Mouse (Mus musculus) kidney, adult 18-20 months (tissue): Measurements from ENCODE around the gene Ghrl.
"Not testable (repeated sequence)": the region's sequence is repeated elsewhere in the genome, so short reads cannot be mapped to it uniquely, and the experiment has no call there.

ENCODE experiments used
- DNase-seq: peaks from one replicate; pipeline ENCODE4 v3.0.0; 2021

Ghrl gene

DNA sequence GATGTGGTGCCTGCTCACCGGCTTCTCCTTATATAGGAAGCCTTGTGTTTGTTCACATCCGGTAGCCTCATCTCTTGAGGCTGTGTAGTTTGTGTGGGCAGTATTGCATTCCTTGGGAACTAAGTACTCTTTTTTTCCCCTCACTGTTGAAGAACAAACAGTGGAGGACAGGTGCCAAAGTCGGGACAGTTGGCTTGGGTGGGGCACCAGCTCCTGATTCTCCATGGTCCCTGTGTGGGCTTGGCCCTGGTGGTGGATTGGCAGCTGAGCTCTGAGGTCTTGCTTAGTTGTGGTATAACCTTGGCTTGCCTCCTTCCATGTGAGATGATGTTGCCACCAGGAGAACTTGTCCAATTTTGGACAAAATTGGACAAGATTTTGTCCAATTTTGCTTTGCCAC is at the start of gene Ghrl:
Ghrl (minus strand) TSS at position 3 of the 400 bp plus-strand sequence.
- DNase-seq: no peak

DNA sequence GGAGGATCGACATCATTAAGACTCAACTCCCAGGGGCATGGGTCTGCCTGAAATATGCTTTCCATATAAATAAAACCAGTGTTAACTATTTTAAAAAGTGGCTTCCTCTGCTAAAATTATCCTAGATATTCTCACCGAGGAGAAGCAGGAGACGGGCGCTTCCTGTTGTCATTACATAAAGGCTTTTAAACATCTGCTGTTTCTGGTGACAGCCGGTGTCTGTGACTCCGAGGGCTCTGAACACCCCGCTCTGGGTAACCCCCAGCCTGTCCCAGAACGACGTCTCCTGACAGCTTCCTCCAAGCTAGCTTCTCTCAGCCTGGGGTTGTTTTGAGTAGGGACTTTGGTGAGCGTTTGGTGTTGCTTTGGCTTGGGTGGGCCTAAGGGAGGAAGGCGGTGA is 49.1 kb upstream of the Ghrl start:
- DNase-seq: no peak

- peak; percentile 68 for DNase-seq
These were observed 42.0 kb upstream of the Ghrl start for GRCm38 (mm10) chr6:113761644-113762043.

GRCm38 (mm10) chr6:113749119-113749685 is 29.5 kb upstream of the Ghrl start:
- no peak for DNase-seq

GRCm38 (mm10) chr6:113748351-113748750 is 28.7 kb upstream of the Ghrl start:
- DNase-seq: no peak

GRCm38 (mm10) chr6:113747284-113747683 is 27.6 kb upstream of the Ghrl start:
- DNase-seq: no peak

DNA sequence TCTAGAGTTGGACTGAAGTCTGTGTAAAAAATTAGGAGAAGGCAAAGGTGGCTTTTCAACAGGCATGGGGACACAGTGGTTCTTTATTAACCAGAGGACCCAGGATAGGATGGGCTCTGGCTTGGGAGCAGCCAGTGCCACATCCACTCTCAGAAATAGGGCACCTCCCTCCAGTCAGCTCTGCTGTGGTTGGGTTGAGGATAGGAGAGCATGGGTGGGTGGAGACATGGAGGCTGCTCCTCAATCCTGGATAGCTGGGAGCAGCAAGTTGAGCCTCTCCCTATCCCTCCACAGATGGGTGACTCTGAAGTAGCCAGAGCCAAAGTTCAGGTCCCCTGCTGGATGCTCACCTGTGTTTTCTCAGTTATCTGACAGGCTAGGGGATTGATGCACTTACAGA is 25.4 kb upstream of the Ghrl start:
- DNase-seq: no peak

DNA sequence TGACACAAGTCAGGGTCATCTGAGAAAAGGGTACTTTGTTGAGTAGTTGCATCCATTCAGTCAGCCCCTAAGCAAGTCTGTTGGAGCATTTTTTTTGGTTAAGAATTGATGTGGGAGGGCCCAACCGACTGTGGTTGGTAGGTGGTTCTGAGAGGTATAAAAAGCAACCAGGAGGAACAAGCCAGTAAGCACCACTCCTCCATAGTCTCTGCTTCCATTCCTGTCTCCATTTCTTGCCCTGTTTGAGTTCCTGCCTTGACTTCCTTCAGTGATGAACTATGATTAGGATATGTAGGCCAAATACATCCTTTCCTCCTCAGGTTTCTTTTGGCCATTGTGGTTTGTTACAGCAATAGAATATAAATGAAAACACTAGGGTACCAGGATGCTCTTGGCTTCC is 23.4 kb upstream of the Ghrl start:
- DNase-seq: no peak

DNA sequence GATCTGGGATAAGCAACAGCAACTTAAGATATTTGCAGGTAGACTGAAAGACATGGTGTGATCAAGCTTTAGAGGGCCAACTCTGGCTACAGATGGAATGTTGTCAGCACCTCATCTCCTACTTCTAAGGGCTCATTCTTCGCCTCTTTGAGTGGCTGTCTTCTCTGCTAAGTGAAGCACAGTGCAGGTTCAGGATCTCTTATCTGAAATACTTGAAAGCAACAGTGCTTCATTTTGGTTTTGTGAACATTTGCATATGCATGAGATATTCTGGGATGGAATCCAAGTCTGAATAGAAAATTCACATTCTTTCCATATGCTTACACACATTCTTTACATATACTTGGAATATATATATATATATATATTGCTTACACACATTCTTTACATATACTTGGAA is 22.6 kb upstream of the Ghrl start:
- no peak for DNase-seq

- DNase-seq: no peak
These were observed 21.7 kb upstream of the Ghrl start for GRCm38 (mm10) chr6:113741425-113741824.

DNA sequence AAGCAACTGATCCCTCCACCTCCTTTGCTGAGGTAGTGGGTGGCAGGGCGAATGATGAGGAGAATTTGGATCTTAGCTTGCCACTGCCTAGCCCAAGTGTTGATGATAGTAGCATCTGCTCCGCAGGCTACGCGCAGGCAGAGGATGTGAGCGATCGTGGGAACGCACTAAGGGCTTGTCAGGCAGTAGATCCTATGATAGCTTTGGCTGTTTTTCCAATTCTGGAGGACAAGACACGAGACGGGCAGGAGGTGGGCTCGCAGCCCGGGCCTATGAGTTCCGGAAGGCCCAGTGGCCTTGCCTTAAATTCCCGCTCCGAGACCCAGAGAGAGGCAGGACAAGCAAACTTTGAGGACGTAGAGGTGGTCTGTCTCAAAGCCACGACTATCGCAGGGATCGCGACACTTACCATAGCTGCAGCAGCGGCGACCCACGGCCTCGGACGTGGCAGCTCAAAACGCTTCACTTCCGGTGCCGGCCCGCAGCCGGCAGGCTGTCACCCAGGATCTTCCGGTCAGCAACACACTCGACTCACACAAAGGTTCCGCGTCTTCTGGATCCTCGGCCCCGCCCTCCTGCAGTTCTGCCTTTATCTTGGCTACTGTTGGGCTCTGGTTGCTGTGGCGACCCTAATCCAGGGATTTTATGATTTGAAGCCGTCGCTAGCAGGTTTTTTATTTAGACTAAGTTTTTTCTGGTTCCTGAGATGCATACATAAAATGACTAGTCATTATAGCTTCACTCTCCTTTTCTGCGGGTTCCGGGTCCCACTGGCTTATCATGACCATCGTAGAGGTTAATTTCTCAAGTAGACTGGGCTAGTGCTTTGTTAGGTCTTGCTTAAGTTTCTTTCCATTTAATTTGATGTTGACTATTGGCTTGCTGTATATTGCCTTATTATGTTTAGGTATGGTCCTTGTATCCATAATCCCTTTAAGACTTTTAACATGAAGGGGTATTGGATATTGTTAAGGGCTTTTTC is 20.8 kb upstream of the Ghrl start, which contains the start of gene Sec13:
Sec13 (minus strand) TSS at position 508 of the 982 bp plus-strand sequence.
- DNase-seq: peak; percentile 87

- no peak for DNase-seq
These were observed 17.8 kb upstream of the Ghrl start for GRCm38 (mm10) chr6:113737318-113738046.

GRCm38 (mm10) chr6:113731296-113731695 is 11.6 kb upstream of the Ghrl start:
- no peak for DNase-seq

DNA sequence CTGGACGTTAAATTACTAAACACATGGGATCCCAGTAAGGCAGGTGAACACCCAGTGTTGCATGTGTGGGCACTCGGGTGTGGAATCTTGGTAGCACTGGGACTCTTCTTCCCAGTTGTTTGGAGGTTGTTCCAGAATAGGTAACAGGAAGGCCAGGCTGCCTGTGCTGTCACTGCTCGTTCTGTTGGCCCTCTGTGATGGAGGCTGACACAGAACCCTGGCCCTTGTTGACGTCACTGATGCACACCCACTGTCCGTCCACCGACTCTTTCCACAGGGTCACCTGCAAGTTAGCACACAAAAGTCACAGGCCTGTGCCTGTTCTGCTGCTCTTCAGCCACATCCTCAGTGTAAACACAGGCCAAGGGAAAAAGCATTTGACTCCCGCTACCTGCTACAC is 8.5 kb upstream of the Ghrl start:
- no peak for DNase-seq

DNA sequence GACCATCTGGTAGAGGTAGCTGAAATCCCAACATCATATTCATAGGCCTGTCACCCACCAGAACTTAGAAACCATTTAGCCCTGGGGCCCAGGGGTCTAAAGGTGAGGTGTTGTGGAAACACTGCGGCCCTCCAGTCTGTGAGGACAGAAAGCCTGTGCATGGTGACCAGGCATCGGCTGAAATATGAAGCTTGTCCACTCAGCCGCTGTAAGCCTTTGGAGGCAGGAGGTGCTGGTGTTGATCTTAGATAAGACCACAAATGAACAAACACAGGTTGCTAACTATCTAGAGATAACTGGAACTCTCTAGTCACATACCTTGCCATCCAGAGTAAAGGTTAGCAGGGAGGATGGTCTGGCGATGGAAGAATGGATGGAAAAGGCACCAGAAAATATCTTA is 1.4 kb upstream of the Ghrl start:
- DNase-seq: no peak

DNA sequence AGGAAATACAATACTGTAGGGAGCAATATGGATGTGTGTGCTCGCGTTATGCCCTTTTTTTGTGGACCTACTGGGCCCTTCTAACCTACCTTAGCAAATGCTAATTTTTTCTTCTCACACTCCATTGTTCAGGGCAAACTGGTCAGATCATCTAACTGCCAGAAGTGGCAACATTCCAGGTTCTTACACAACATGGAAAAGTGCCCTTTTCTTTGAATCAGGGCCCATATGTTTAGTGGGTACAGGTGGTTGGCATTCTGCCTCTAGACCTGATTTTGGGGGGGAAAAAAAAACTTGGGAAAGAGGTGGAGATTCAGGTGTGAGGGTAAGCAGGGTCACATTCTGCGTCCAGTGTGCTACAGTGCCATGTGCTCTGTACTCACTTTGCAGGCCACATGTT is 2.1 kb downstream of the Ghrl start:
- no peak for DNase-seq

- DNase-seq: peak; percentile 25
These were observed 4.9 kb downstream of the Ghrl start for GRCm38 (mm10) chr6:113714797-113715196.

- DNase-seq: no peak
These were observed 5.4 kb downstream of the Ghrl start for GRCm38 (mm10) chr6:113714276-113714675.

DNA sequence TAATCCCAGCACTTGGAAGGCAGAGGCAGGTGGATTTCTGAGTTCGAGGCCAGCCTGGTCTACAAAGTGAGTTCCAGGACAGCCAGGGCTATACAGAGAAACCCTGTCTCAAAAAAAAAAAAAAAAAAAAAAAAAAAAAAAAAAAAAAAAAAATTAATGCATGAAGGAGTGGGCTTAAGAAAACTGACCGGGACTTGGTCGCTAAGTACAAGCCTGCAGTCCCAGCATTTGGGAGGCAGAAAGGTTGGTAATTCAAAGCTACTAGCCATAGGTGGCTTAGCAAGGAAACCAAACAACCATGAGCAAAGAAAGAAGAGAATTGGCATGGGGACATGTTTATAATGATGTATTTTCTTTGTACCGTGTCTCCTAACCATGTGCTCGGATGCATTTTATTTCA is 6.3 kb downstream of the Ghrl start:
- not testable (repeated sequence) for DNase-seq

DNA sequence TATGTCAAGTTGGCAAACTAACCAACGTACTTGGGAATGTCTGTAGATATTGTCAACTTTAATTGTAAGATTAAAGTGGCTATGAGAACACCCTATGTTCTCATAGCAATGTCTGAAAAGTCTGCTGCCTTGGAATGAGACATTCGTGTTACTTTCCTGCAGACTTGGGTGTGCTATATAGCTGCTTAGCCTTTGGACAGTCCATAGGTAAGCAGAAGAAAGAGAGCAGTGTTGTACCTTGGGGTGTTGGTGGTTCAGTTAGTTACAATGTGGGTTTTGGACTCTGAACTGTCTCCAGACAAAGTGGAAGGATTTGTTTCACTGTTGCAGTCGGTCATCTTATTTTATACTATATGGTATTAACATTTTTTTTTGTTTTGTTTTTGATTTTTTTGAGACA is 7.0 kb downstream of the Ghrl start:
- DNase-seq: no peak

DNA sequence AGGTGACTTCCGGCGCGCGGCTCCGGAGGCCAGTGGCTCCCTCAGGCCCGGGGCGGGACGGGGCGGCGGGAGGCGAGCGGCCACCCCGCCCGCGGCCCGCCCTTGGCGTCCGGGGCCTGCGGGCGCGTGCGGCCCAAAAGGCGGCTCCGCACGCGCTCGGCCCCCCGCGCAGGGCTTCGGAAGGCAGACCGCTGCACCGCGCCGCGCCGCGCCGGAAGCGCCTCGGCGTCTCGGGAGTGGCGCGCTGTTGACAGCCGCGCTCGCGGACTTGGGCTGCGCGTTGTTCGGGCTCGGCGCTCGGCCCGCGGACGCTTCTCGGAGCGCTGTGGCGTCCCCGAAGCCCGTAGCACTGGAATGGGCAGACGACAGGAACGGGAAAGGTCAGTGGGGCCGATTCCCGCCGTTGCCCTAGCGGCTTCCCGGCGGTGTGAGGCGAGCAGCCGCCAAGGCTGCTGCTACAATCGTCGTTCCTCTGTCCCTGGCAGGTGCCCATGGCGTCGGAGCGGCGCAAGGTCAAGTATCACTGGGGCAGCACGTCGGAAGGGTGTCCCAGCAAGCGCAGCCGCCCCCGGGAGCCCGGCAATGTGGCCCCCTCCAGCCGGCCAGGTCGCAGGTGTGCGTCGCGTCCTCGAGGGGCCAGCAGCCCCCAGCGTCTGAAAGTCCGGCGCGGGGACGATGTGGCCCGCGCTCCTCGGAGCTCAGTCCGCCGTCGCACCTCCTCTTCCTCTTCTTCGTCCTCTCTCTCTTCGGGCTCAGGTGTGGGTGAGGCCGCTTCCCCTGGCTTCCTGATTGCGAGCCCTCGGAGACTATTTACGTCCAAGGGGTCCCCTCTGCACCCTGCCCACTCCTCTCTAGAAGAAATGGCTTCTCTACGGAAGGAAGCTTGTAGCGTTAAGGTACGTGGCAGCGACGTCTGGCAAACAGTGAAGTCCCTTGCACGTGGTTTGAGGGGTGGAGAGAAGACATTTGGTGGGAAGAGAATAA is 22.2 kb downstream of the Ghrl start:
- no peak for DNase-seq

GRCm38 (mm10) chr6:113696582-113697221 is 23.0 kb downstream of the Ghrl start, which contains the start of gene Tatdn2:
TSS of gene Tatdn2 (plus strand) at chr6:113697050.
- peak; percentile 94 for DNase-seq
